Mouse (Mus musculus): ENCODE measurements at regions not wholly inside any gene's neighbourhood (a gene's known extent, or its start where the extent isn't known, plus 50 kb on each side); places are given as distances from the start of the nearest gene placed in this dataset. TPM values are rescaled to one million over a fixed set of nuclear protein-coding genes. Genes with fewer than 3 reads are reported as not detected.
A peak's percentile ranks its signal among the peaks of the same experiment; 100 is the strongest.

MicroRNAs in the stretch of these regions (microRNA counts, 519-probe panel; counts per million panel counts)
- microRNA mmu-miR-101a, result not detected

Small RNA genes in the stretch of these regions (microRNA-seq; reads per million reads assigned to microRNA genes)
- gene Mir101a, result 149 reads per million, percentile 56 among the genes with 10 or more reads in this experiment
